Mouse (Mus musculus) CH12.LX (cell line): ENCODE data around the gene Usp7.

Experiments
- EP300 ChIP-seq: IDR thresholded peaks from 2 replicates; pipeline ENCODE4 v1.6.1; 2011; ENCODE audit warnings: low read length, improper control_type of control experiment
- GABPA ChIP-seq: IDR thresholded peaks from 2 replicates; pipeline ENCODE4 v1.6.1; 2012; ENCODE audit warnings: low read depth, low read length, improper control_type of control experiment, inconsistent platforms; ENCODE audit not compliant: insufficient replicate concordance
- HCFC1 ChIP-seq: IDR thresholded peaks from 2 replicates; pipeline ENCODE4 v1.6.1; 2012; ENCODE audit warnings: low read depth, mild to moderate bottlenecking, inconsistent platforms, low read length, improper control_type of control experiment
- MAX ChIP-seq: IDR thresholded peaks from 2 replicates; pipeline ENCODE4 v1.6.1; 2011; ENCODE audit warnings: low read length, improper control_type of control experiment
- NELFE ChIP-seq: IDR thresholded peaks from 2 replicates; pipeline ENCODE4 v1.6.1; 2011; ENCODE audit warnings: low read depth, low read length, improper control_type of control experiment
- NRF1 ChIP-seq: IDR thresholded peaks from 2 replicates; pipeline ENCODE4 v1.6.1; 2014; ENCODE audit warnings: low read depth, mild to moderate bottlenecking, inconsistent platforms, low read length, improper control_type of control experiment, moderate library complexity
- POLR2A ChIP-seq: IDR thresholded peaks from 2 replicates; pipeline ENCODE4 v1.6.1; 2011; ENCODE audit warnings: low read depth, mild to moderate bottlenecking, improper control_type of control experiment, low read length
- RAD21 ChIP-seq: IDR thresholded peaks from 2 replicates; pipeline ENCODE4 v1.6.1; 2011; ENCODE audit warnings: low read depth, mild to moderate bottlenecking, low read length, improper control_type of control experiment, moderate library complexity
- USF1 ChIP-seq: IDR thresholded peaks from 2 replicates; pipeline ENCODE4 v1.6.1; 2014; ENCODE audit warnings: low read depth, mild to moderate bottlenecking, inconsistent platforms, low read length, improper control_type of control experiment

GRCm38 (mm10) chr16:8766196-8766595 lies 25.9 kb downstream of the Usp7 start:
- TF ChIP-seq RAD21 (no peak), GABPA (no peak), NELFE (no peak), NRF1 (no peak), EP300 (no peak), MAX (no peak), HCFC1 (no peak), USF1 (no peak), POLR2A (no peak)
